ENCODE assay signal across 15 mouse cellular contexts in the genomic region with DNA sequence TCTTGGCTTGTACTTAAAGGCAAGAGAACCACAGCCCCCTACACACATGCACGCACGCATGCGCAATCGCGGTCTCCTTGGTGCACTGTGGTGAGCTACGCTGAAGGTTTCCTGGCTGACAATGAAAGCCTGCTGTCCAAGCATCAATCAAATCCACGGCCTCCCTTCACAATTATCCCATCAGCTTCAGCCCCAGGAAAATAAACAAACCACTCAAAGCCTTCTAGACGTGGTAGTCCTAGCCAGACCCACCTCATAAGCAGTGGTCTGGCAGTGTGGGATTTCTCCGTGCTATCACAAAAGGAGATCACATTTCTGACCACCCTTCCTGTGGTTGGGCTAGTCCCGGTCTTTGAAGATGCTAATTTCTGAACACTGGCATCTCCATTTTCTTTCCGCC.
DNase-seq lines count a peak whose midpoint lies in the region; ATAC-seq and TF ChIP-seq lines count a peak whose summit lies in the region.
"Had no signal": no experiment of that assay in that cellular context is flagged by ENCODE, and none has a peak within 500 bp of the region (broad histone marks: within the 10 kb centered on the region; RNA-seq: fewer than 3 reads in every experiment).

No protein-coding gene starts in this region.

- WGBS in lung, embryonic 14.5 days: 42% methylated on average over 11 of the region's 11 CpGs
- 72% methylated on average over 11 of the region's 11 CpGs for WGBS in neural tube, embryonic 15.5 days

- no peak overlapping the region for H3K27ac ChIP-seq in lung, embryonic 14.5 days (ENCODE audit: low read depth)
- no peak overlapping the region for H3K27ac ChIP-seq in neural tube, embryonic 15.5 days (replicated peaks)
- H3K27ac ChIP-seq: forebrain, embryonic 12.5 days; liver, embryonic 15.5 days had no signal

- TF ChIP-seq CTCF in lung, embryonic 14.5 days (IDR thresholded peaks at IDR 0.05; ENCODE audit: low read depth): no peak

- H3K36me3 ChIP-seq in lung, embryonic 14.5 days (ENCODE audit: insufficient read depth): no peaks in the 10 kb centered on the region
- H3K36me3 ChIP-seq in neural tube, embryonic 15.5 days: no peaks in the 10 kb centered on the region
- H3K36me3 ChIP-seq: forebrain, embryonic 12.5 days; liver, embryonic 15.5 days had no signal

- H3K9ac ChIP-seq in lung, embryonic 14.5 days: no peak overlapping the region
- no peak overlapping the region for H3K9ac ChIP-seq in neural tube, embryonic 15.5 days (replicated peaks)
- H3K9ac ChIP-seq: forebrain, embryonic 12.5 days; liver, embryonic 15.5 days had no signal

- H3K4me2 ChIP-seq in lung, embryonic 14.5 days: no peak overlapping the region
- no peak overlapping the region for H3K4me2 ChIP-seq in neural tube, embryonic 15.5 days
- H3K4me2 ChIP-seq: forebrain, embryonic 12.5 days; liver, embryonic 15.5 days had no signal

- no peaks in the 10 kb centered on the region for H3K9me3 ChIP-seq in lung, embryonic 14.5 days (ENCODE audit: low read depth, low read length)
- no peaks in the 10 kb centered on the region for H3K9me3 ChIP-seq in neural tube, embryonic 15.5 days (replicated peaks)
- H3K9me3 ChIP-seq: forebrain, embryonic 12.5 days; liver, embryonic 15.5 days had no signal

- ATAC-seq in CD4-positive, CD25-positive, alpha-beta regulatory T cell, adult 4 months: no peak
- peak; percentile 70 for ATAC-seq in lung, embryonic 14.5 days (ENCODE audit: insufficient read depth)
- peak; percentile 27 to 40 for ATAC-seq in hematopoietic stem cell, adult 5-6 weeks (replicated peaks in 1 of 2; ENCODE audit: insufficient read depth in 1 of 2, low FRiP score in 2 of 2, low TSS enrichment in 1 of 2, low read depth in 1 of 2, poor library complexity in 2 of 2, severe bottlenecking in 2 of 2)
- ATAC-seq in neural tube, embryonic 15.5 days (ENCODE audit: low FRiP score): no peak

- DNase-seq in CD4-positive, CD25-positive, alpha-beta regulatory T cell, adult 2 months (ENCODE audit: low read depth, low spot score): peak; percentile 26
- DNase-seq in lung, embryonic 14.5 days: peak; percentile 80
- DNase-seq in lung, postnatal 36 days: no peak
- DNase-seq in ES-CJ7 (ENCODE audit: low read depth, low spot score): peak; percentile 57
- no peak for DNase-seq in B cell, adult 2 months
- DNase-seq: cerebellum, adult 18-20 months; gastrocnemius, postnatal 36 days; heart, postnatal 10 days; kidney, adult 11 months; right cerebral cortex, postnatal 4 days had no signal

- no peak overlapping the region for H3K4me3 ChIP-seq in lung, embryonic 14.5 days (ENCODE audit: low read depth, low read length)
- H3K4me3 ChIP-seq in neural tube, embryonic 15.5 days (replicated peaks): no peak overlapping the region
- H3K4me3 ChIP-seq: forebrain, embryonic 12.5 days; liver, embryonic 15.5 days had no signal

- H3K4me1 ChIP-seq in lung, embryonic 14.5 days (ENCODE audit: insufficient read depth): peaks cover 15% of the 10 kb centered on the region
- H3K4me1 ChIP-seq in neural tube, embryonic 15.5 days: no peaks in the 10 kb centered on the region
- H3K4me1 ChIP-seq: forebrain, embryonic 12.5 days; liver, embryonic 15.5 days had no signal

- H3K27me3 ChIP-seq in lung, embryonic 14.5 days (ENCODE audit: insufficient read depth, low read length): 0 out of 2 replicates have a peak, but pooled peaks cover 4% of the 10 kb centered on the region
- no peaks in the 10 kb centered on the region for H3K27me3 ChIP-seq in neural tube, embryonic 15.5 days (replicated peaks)
- H3K27me3 ChIP-seq: forebrain, embryonic 12.5 days; liver, embryonic 15.5 days had no signal

Comparison
In these comparisons a context has a peak if more than half of its experiments do, and no peak if none do; other contexts are left out.
1. DNase-seq: peak in CD4-positive, CD25-positive, alpha-beta regulatory T cell, adult 2 months (single experiment), lung, embryonic 14.5 days (single experiment) and ES-CJ7 (single experiment); none in lung, postnatal 36 days (single experiment) and B cell, adult 2 months (0 of 2).
2. ATAC-seq: peak in lung, embryonic 14.5 days (single experiment) and hematopoietic stem cell, adult 5-6 weeks (2 of 2); none in CD4-positive, CD25-positive, alpha-beta regulatory T cell, adult 4 months (single experiment) and neural tube, embryonic 15.5 days (single experiment).